Mouse (Mus musculus): ENCODE data around the gene Rpl27. TPM values are rescaled to one million over a fixed set of nuclear protein-coding genes. Genes with fewer than 3 reads are reported as not detected.
"Not testable (repeated sequence)": the region's sequence is repeated elsewhere in the genome, so short reads cannot be mapped to it uniquely, and the experiment has no call there.

The Rpl27 gene
- total RNA-seq, 2 experiments from 2014 or later = 336 to 2,594 TPM

DNA sequence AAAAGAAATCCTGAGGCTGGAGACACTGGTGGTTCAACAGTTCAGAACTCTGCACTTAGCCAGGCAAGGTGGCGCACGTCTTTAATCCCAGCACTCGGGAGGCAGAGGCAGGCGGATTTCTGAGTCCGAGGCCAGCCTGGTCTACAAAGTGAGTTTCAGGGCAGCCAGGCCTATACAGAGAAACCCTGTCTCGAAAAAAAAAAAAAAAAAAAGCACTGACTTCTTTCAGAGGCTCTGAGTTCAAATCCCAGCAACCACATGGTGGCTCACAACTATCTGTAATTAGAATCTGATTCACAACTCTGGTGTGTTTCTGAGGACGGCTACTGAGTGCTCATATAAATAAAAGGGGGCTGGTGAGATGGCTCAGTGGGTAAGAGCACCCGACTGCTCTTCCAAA, 4.8 kb downstream of the Rpl27 start:
- not testable (repeated sequence) for ATAC-seq (ENCODE audit: poor library complexity, severe bottlenecking)

GRCm38 (mm10) chr11:101447786-101448185, 5.7 kb downstream of the Rpl27 start:
- no peak for ATAC-seq (ENCODE audit: poor library complexity, severe bottlenecking)

DNA sequence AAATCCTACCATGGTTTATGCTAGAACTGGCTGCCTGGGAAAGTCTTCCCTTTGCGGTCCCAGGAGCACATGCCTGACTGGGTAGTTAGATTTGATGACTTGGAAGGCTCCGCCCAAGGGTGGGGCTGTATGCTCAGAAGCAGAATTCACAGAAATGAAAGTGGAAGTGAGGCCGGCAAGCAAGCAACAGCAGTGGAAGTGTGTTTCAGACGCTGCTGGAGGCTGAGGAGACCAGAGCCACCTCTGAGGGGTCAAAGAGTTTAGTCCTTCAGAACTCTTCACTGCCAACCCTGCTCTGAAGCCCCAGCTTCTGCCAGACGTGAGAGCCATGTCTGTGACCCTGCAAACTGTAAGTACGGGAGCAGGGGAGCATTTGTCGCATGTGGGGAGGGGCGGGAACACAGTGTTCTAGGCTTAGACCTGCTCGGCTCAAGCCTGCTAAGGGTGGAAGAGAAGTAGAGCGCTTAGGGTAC, 6.2 kb downstream of the Rpl27 start, which contains the start of gene Ifi35:
Gene Ifi35, plus strand, starts transcription at position 134 of the 473 bp plus-strand sequence.
- peak; percentile 97 for ATAC-seq (ENCODE audit: poor library complexity, severe bottlenecking)

GRCm38 (mm10) chr11:101448899-101449298, 6.8 kb downstream of the Rpl27 start:
- peak; percentile 19; the same call in 1 of the 2 replicates for ATAC-seq (ENCODE audit: poor library complexity, severe bottlenecking)

DNA sequence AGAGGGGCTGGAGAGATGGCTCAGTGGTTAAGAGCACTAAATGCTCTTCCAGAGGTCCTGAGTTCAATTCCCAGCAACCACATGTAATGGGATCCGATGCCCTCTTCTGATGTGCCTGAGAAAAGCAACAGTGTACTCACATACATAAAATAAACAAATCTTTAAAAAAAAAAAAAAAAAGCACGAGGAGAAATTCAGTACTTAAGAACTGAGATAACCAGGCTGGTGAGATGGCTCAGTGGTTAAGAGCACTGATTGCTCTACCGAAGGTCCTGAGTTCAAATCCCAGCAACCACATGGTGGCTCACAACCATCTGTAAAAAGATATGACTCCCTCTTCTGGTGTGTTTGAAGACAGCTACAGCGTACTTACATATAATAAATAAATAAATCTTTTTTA, 7.5 kb downstream of the Rpl27 start:
- ATAC-seq (ENCODE audit: poor library complexity, severe bottlenecking) = not testable (repeated sequence)

DNA sequence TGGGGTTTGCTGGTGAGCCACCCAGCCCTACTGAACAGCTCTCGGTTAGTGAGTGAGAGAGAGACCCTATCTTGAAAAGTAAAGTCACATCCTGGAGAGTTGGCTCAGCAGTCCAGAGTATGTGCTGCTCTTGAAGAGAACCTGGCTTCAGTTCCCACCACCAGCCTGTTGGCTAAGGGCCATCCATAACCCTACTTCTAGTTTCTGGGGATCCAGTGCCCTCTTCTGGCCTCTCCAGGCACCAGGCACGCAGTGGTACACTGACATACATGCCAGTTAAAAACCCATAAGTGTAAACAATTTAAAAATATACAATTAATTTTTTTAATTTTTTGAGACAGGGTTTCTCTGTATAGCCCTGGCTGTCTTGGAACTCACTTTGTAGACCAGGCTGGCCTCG, 8.3 kb downstream of the Rpl27 start:
- ATAC-seq (ENCODE audit: poor library complexity, severe bottlenecking) = peak; percentile 34

DNA sequence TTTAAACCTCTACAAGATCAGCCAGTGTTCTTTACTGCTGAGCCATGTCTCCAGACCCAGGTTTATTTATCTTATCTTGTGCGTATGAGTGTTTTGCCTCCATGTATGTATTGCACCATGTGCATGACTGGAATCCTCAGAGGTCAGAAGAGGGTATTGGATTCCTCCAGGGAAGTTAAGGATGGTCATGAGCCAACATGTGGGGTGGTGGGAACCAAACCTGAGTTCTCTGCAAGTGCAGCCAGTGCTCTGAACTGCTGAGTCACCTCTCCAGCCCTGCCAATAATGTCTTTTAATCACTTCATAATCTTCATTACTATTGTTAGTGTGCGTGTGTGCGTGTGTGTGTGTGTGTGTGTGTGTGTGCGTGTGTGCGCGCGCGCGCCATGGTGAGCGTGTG, 9.4 kb downstream of the Rpl27 start:
- no peak for ATAC-seq (ENCODE audit: poor library complexity, severe bottlenecking)

GRCm38 (mm10) chr11:101452093-101452774, 10.1 kb downstream of the Rpl27 start:
- ATAC-seq (ENCODE audit: poor library complexity, severe bottlenecking) = no peak

- no peak for ATAC-seq (ENCODE audit: poor library complexity, severe bottlenecking)
Measured at GRCm38 (mm10) chr11:101454702-101455101, 12.6 kb downstream of the Rpl27 start.

GRCm38 (mm10) chr11:101455627-101456026, 13.5 kb downstream of the Rpl27 start:
- no peak for ATAC-seq (ENCODE audit: poor library complexity, severe bottlenecking)

GRCm38 (mm10) chr11:101457631-101458030, 15.5 kb downstream of the Rpl27 start:
- ATAC-seq (ENCODE audit: poor library complexity, severe bottlenecking) = no peak

DNA sequence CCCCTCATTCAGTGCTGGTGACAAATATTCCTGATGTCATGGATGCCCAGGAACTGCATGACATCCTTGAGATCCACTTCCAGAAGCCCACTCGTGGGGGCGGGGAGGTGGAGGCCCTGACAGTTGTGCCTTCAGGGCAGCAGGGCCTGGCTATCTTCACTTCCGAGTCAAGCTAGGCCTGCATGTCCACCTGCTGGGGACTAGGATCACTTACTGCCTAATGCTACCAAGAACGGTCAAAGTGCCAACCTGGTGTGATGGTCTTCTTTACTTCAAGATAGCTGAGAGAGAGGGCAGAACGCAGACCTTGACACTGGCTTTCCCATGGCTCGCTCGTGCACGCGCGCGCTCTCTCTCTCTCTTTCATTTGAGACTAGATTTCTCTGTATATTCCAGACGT, 16.1 kb downstream of the Rpl27 start:
- ATAC-seq (ENCODE audit: poor library complexity, severe bottlenecking) = no peak

GRCm38 (mm10) chr11:101459716-101460115, 17.6 kb downstream of the Rpl27 start:
- ATAC-seq (ENCODE audit: poor library complexity, severe bottlenecking) = no peak

DNA sequence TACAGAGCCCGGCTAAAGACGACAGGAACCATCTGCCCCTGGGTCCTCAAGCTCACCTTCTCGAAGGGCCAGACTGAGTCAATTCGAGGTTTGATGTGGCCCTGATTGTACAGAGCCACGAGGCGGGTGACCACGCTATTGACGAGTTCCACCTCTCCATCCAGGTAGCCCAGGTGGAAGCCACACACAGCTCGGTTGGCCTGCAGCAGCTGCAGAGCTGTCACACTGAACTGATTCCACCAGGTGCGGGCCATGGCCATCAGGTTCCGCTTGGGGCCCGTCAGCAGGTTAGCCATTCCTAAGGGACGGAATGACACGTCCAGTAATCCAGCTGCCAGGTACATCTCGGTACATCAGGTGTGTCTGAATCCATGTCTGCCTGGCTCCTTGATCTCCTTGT, 18.2 kb downstream of the Rpl27 start:
- no peak for ATAC-seq (ENCODE audit: poor library complexity, severe bottlenecking)

DNA sequence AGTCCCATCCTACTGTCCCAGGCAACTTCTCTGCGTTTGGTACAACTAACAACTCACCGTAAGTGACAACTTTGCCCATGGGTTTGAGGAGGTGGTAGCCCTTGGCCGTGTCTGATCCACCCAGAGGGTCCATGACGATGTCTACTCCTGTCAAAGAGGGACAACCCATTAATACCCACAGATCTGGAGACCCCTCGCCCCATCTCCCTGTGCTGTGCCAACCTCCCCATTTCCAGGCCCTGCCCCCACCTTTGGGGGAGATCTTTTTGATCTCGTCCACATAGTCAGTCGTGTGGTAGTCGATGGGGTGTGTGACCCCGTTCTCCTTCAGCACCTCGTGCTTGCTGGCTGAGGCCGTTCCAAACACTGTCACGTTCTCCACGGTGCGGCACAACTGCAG, 20.0 kb downstream of the Rpl27 start:
- no peak for ATAC-seq (ENCODE audit: poor library complexity, severe bottlenecking)

- peak; percentile 53 for ATAC-seq (ENCODE audit: poor library complexity, severe bottlenecking)
Measured at GRCm38 (mm10) chr11:101462583-101463440, 20.7 kb downstream of the Rpl27 start.

- ATAC-seq (ENCODE audit: poor library complexity, severe bottlenecking) = no peak
Measured at GRCm38 (mm10) chr11:101464211-101465100, 22.4 kb downstream of the Rpl27 start, which contains the start of gene Rnd2. Gene Rnd2 (plus strand): TSS chr11:101464999.

DNA sequence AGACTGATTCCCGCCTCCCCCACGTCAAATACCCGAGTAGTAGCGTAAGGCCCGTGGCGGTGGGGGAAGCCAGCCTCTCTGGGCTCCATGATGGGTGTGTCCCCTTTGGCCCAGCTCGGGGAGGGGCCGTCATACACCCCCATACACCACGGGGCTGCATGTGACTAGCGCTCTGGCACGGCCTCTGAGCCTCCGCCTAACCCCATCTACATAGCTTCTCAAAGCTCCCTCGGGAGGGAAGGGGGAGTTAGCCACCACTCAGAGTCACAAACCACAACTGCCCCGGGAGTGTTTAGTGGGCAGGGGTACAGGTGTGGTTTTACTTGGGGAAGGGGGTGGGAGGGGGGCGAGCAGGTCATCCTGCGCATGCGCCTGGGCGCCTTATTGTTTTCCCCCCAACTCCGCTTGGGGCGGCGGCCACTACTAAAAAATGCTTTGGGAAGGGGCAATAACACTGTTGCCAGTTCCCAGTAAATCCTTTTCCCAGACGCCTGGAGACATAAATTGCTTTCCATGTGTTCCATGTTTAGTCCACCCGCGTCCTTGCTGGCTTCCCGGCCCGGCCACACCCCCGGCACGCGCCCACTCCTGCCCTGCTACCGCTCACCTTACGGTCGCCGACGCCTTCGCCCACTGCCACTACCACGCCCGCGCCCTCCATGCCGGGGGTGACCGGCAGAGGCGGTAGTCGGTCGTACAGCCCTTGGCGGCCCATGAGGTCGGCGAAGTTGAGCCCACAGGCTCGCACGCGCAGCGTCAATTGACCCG, 23.2 kb downstream of the Rpl27 start:
- peak; percentile 21 for ATAC-seq (ENCODE audit: poor library complexity, severe bottlenecking)

DNA sequence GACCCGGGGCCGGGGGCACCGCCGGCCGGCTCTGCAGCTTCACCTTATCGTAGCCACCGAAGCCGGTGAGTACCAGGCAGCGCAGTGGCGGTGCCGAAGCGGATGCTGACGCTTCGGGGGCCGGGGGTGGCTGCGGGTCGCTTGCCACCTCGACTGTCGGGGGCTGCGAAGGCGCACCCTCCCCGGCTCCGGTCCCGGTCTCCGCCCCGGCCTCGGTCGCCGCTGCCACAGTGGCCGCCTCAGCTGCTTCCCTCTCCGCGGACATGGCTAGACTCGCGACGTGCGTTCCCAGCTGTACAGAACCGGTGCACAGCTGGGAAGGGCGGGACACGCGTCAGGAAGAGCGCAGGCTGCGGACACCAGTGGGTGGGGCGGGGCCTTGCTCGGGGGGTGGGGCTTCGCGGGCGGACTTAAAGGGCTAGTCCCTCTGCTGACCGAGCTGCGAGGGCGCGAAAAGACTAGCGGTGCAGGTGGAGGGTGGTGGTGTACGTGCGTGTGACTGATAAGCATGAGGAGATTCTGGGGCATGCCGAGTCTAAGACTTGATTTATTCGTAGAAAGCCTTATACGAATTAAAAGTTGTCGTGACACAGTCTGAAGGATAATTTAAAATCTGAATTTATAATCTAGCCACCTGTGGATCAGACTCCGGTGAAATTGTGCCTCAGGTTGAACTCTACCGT, 23.9 kb downstream of the Rpl27 start, which contains the start of gene Vat1:
Gene Vat1, minus strand, starts transcription at position 362 of the 683 bp plus-strand sequence.
- peak; percentile 56 for ATAC-seq (ENCODE audit: poor library complexity, severe bottlenecking)

Data from megakaryocyte, adult 5-6 weeks (primary cell).